Mouse (Mus musculus): ENCODE measurements around the gene Mtch1.
A peak's percentile ranks its signal among the peaks of the same experiment; 100 is the strongest.
"Not testable (repeated sequence)": the region's sequence is repeated elsewhere in the genome, so short reads cannot be mapped to it uniquely, and the experiment has no call there.

Gene Mtch1

DNA sequence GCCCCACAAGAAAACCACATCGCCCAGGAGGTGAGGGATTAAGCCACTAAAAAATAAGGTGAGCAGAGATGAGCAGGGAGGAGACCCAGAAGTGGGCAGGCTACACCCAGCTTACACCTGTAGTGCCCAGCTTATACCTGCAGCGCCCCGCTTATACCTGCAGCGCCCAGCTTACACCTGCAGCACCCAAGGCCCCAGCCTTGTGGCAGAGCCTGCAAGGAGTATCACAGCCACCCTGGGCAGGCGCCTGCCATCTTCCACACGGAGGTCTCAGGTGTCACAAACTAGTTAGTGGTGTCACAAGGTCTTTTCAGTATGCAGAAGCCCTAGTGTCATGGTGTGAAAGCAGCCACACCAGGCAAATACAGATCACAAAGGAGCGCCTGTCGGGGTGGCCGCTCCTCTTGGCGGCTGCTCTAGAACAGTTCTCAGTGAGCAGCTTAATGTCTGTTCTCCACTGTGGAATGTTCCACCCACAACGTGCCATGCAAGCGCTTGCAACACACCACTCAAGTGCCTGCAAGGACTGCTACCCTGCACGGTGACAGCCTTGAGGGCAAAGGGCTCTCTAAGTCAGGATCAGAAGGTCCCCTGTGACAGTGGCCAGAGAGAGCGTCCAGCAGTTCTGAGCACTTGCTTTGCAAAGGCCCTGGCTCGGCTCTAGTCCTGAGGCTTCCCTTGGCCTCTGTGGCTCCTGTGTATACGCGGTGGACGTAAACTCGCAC is 11.3 kb downstream of the Mtch1 start:
- no peak for DNase-seq (ENCODE audit: low read depth, low spot score)

- DNase-seq (ENCODE audit: low read depth, low spot score): no peak
Measured at GRCm38 (mm10) chr17:29332186-29332685, 15.5 kb downstream of the Mtch1 start.

DNA sequence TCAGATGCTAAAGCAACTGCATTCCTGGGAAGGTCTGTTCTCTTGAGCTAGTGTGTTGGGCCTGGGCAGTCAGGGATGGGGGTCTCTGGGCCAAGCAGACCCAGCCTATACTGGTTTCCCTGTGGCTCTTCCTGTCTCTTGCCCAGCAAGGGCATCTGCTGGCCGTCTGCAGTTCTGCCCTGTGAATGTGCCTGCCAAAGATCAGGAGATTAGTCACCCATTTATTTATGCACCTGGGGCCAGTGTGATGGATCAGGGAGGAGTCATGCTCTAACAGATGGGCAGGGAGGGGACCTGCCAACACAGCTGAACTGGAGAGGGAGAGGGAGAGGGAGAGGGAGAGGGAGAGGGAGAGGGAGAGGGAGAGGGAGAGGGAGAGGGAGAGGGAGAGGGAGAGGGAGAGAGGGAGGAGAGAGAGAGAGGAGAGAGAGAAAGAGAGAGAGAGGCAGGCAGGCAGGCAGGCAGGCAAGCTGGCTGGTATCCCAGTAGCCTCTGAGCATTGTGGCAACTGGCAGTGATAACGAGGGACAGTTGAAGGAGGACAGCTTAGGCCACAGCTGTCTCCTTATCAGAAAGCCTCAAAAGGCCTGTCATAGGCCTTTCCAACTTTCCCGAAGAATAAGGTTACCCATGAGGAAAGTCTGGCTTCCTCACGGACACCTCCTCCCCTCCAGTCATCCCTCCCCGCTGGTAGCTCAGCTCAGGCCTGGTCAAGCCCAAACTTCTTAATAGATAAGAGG is 16.9 kb downstream of the Mtch1 start:
- DNase-seq (ENCODE audit: low read depth, low spot score): no peak

DNA sequence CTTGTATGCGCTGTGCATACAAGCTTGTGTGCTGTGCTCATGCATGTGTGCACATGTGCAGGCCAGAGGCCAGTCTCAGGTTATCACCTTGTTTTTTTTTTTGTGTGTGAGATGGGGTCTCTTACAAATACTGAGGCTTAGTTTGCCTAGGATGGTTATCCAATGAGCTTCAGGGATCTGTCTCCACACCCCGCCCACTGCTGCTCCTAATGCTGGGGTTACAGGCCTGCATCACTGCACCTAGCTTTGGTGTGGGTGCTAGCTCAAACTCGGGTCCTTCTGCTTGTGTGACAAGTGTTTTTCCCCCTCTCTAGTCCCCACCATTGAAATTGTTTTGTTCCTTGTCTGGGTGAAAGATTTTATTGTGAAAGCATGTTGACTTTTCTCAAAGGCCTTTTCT is 17.5 kb downstream of the Mtch1 start:
- DNase-seq (ENCODE audit: low read depth, low spot score): no peak

GRCm38 (mm10) chr17:29327691-29328090 is 20.0 kb downstream of the Mtch1 start:
- DNase-seq (ENCODE audit: low read depth, low spot score): no peak

DNA sequence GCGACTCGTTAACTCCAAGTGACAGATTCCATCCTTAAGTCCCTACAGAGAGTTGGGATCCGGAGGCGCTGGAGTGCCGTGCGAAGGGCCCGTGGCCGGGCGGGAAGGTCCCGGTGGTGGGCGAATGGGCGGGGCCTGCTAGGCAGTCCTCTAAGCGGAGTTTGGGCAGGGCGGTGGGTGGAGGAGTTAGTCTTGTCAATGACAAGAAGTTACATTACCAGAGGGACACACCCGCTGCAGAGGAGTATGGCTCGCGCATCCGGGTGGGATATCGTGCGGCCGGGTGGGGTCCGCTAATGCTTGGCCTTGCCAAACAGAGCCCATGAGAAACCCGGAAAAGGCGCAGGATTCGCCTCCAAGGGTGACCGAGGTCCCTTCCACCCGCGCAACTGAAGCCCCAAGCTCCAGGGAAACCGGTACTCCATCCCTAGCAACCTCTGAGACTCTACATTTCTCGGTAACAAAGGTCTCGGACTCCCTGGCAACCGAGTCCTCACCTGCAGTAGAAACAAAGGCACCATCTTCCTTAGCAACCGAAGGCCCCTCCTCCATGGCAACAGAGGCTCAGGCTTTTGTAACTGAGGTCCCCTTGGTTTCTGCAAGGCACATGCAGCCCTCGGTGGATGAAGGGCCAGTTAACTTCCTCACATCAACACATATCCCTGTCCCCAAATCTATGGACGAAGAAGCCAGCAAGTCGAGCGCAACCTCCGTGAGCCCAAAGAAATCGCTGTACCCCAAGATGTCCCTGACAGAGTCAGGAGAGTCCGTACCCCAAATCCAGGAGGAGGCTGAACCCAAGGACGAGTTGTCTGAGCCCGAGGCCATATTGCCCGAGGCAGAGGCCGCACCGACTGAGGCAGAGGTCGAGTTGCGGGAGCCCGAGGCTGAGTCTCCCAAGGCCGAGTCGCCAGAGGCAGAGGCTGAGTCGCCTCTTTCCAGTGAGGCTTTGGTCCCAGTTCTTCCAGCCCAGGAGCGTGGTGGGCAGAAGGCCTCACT is 20.9 kb downstream of the Mtch1 start:
- DNase-seq (ENCODE audit: low read depth, low spot score): peak; percentile 71

DNA sequence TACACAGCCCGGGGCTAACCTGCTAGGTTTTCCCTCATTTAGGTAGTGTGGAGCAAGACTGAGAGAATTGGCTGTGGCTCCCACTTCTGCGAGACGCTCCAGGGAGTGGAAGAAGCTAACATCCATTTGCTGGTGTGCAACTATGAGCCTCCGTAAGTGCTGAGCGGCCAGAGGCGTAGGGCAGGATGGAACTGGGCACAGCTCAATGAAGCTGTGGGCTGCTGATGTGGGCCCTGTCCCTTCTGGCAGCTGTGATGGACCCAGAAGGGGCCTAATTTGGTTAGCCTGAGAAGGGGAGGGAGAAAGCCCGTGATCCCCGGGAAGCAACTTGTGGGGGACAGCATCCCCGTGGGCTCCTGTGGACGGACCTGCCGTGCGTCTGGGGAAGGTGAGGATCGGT is 21.9 kb downstream of the Mtch1 start:
- no peak for DNase-seq (ENCODE audit: low read depth, low spot score)

- DNase-seq (ENCODE audit: low read depth, low spot score): no peak
Measured at GRCm38 (mm10) chr17:29323625-29324024, 24.1 kb downstream of the Mtch1 start.

DNA sequence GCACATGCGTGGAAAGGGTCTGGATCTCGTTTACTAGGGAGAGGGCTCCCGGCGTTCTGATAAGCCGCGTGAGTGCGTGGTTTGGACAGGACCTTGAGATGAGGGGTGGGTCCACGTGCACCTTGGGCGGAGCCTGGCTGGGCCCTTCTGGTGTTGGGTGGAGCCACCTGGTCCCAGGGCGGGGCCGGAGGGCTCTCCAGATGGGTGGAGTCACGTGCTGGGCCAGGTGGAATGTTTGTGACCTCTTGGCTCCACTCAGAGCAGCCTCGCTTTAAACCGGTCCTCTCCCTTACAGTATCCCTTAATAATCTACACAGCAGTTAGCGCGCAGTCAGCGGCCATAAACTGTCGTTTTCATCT is 25.2 kb downstream of the Mtch1 start:
- peak; percentile 88 for DNase-seq (ENCODE audit: low read depth, low spot score)

GRCm38 (mm10) chr17:29321765-29322602 is 25.8 kb downstream of the Mtch1 start:
- DNase-seq (ENCODE audit: low read depth, low spot score): peak; percentile 51

- DNase-seq (ENCODE audit: low read depth, low spot score): no peak
Measured at GRCm38 (mm10) chr17:29319881-29320639, 27.7 kb downstream of the Mtch1 start.

- DNase-seq (ENCODE audit: low read depth, low spot score): no peak
Measured at GRCm38 (mm10) chr17:29319476-29319875, 28.3 kb downstream of the Mtch1 start.

DNA sequence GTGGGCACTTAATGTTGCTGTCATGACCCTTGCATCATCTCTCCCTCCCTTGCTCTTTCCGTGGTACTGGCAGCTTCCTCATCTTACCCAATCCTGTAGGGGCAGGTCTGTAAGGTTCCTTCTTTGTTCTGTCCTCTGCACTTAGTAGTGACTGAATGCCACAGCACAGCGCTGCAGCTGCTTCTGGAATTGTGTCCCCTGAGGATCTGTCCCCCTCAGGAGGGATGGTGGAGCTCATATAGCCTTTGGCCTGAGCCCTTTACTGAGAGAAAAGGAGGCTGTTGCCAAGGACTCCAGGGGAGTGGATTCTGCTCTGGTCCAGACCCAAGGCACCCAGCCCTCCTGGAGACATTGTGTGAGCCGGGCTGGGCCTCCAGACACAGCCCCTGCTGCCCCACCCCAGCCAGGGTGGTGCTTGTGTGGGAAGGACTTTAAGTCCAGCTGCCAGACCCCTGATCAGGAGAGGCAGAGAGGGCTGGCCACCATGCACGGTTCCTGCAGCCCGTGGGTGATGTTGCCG is 28.9 kb downstream of the Mtch1 start:
- no peak for DNase-seq (ENCODE audit: low read depth, low spot score)

DNA sequence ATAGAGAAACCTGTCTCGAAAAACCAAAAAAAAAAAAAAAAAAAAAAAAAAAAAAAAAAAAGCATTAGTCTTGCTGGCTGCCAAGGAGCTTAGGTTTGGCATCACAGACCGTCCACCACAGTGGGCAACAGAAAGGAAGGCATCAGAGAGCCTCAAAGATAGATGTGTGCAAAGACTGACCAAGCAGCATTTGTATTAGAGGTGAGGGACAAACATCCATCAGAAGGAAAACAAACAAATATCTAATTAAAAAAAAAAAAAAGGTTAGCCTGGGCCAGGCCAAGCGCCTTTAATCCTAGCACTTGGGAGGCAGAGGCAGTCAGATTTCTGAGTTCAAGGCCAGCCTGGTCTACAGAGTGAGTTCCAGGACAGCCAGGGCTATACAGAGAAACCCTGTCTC is 30.4 kb downstream of the Mtch1 start, which contains the start of gene Pi16:
TSS of gene Pi16 (plus strand) at position 301 of the 400 bp plus-strand sequence.
- DNase-seq (ENCODE audit: low read depth, low spot score): not testable (repeated sequence)

GRCm38 (mm10) chr17:29316891-29317290 is 30.8 kb downstream of the Mtch1 start:
- DNase-seq (ENCODE audit: low read depth, low spot score): no peak

GRCm38 (mm10) chr17:29315672-29316465 is 31.9 kb downstream of the Mtch1 start:
- DNase-seq (ENCODE audit: low read depth, low spot score): no peak

GRCm38 (mm10) chr17:29313300-29313699 is 34.4 kb downstream of the Mtch1 start:
- peak; percentile 69 for DNase-seq (ENCODE audit: low read depth, low spot score)

GRCm38 (mm10) chr17:29312082-29312481 is 35.7 kb downstream of the Mtch1 start:
- no peak for DNase-seq (ENCODE audit: low read depth, low spot score)

GRCm38 (mm10) chr17:29311602-29312001 is 36.1 kb downstream of the Mtch1 start:
- no peak for DNase-seq (ENCODE audit: low read depth, low spot score)

All from ZHBTc4 (cell line).